ENCODE assay signal across 8 mouse cellular contexts in genomic region chr2:163471136-163471535, GRCm38 (mm10). TPM values are rescaled to one million over a fixed set of nuclear protein-coding genes. Genes with fewer than 3 reads are reported as not detected.
DNase-seq lines count a peak whose midpoint lies in the region; ATAC-seq and TF ChIP-seq lines count a peak whose summit lies in the region.

No protein-coding gene starts in this region.

- peak overlapping the region; percentile 16; the same call in 1 of the 2 replicates for H3K27ac ChIP-seq in lung, postnatal 0 days (ENCODE audit: low read length)
- no peak overlapping the region for H3K27ac ChIP-seq in forebrain, embryonic 11.5 days (ENCODE audit: low read depth, low read length)
- no peak overlapping the region for H3K27ac ChIP-seq in hindbrain, postnatal 0 days
- no peak overlapping the region for H3K27ac ChIP-seq in neural tube, embryonic 12.5 days

- H3K9me3 ChIP-seq in lung, postnatal 0 days (ENCODE audit: low read length): no peaks in the 10 kb centered on the region
- no peaks in the 10 kb centered on the region for H3K9me3 ChIP-seq in forebrain, embryonic 11.5 days (ENCODE audit: control insufficient read depth, low read length)
- no peaks in the 10 kb centered on the region for H3K9me3 ChIP-seq in hindbrain, postnatal 0 days (ENCODE audit: low read length)
- H3K9me3 ChIP-seq in neural tube, embryonic 12.5 days: no peaks in the 10 kb centered on the region

- WGBS in lung, postnatal 0 days: 69% methylated on average over 3 of the region's 3 CpGs
- WGBS in forebrain, embryonic 11.5 days: 78% methylated on average over 3 of the region's 3 CpGs
- 50% methylated on average over 3 of the region's 3 CpGs for WGBS in hindbrain, postnatal 0 days
- WGBS in neural tube, embryonic 12.5 days: 59% methylated on average over 3 of the region's 3 CpGs

- intact Hi-C loops in left cerebral cortex, postnatal 36 days (cut with DNase I): no loop called here
- intact Hi-C loops in left cerebral cortex, postnatal 4 days (cut with DNase I): no loop called here

- TF ChIP-seq CTCF in lung, postnatal 0 days (IDR thresholded peaks at IDR 0.05): no peak
- no peak for TF ChIP-seq CTCF in hindbrain, postnatal 0 days (IDR thresholded peaks at IDR 0.05; ENCODE audit: low read depth)

- peaks cover 6% of the 10 kb centered on the region; the same call in 1 of the 2 replicates for H3K36me3 ChIP-seq in lung, postnatal 0 days (ENCODE audit: insufficient read depth, low read length)
- H3K36me3 ChIP-seq in forebrain, embryonic 11.5 days (ENCODE audit: control insufficient read depth, insufficient read depth, low read length): peaks cover 2% of the 10 kb centered on the region; the same call in 1 of the 2 replicates
- peaks cover 25% of the 10 kb centered on the region; the same call in 1 of the 2 replicates for H3K36me3 ChIP-seq in hindbrain, postnatal 0 days (ENCODE audit: insufficient read depth, low read length)
- H3K36me3 ChIP-seq in neural tube, embryonic 12.5 days: peaks cover 22% of the 10 kb centered on the region

- 0 out of 2 replicates have a peak, but pooled peaks cover 3% of the 10 kb centered on the region for H3K4me1 ChIP-seq in lung, postnatal 0 days (ENCODE audit: insufficient read depth, low read depth, low read length)
- H3K4me1 ChIP-seq in forebrain, embryonic 11.5 days (replicated peaks; ENCODE audit: control insufficient read depth, insufficient read depth, low read length): peaks cover 6% of the 10 kb centered on the region; the same call in 1 of the 2 replicates
- peaks cover 10% of the 10 kb centered on the region; the same call in 1 of the 2 replicates for H3K4me1 ChIP-seq in hindbrain, postnatal 0 days (ENCODE audit: insufficient read depth, low read length)
- H3K4me1 ChIP-seq in neural tube, embryonic 12.5 days: peaks cover 9% of the 10 kb centered on the region; the same call in 1 of the 2 replicates

- TF ChIP-seq EP300 in lung, postnatal 0 days (IDR thresholded peaks at IDR 0.05): no peak; the same call in 1 of the 2 replicates

- no peak overlapping the region; the same call in 1 of the 2 replicates for H3K4me3 ChIP-seq in lung, postnatal 0 days (ENCODE audit: low read depth, low read length)
- H3K4me3 ChIP-seq in forebrain, embryonic 11.5 days (ENCODE audit: low read depth, low read length): 0 out of 2 replicates have a peak overlapping the region, but pooled peaks have one; percentile 80
- H3K4me3 ChIP-seq in hindbrain, postnatal 0 days (ENCODE audit: low read length): peak overlapping the region; percentile 89; the same call in 1 of the 2 replicates
- H3K4me3 ChIP-seq in neural tube, embryonic 12.5 days: 0 out of 2 replicates have a peak overlapping the region, but pooled peaks have one; percentile 66

- no peak for ATAC-seq in lung, postnatal 0 days
- no peak for ATAC-seq in forebrain, embryonic 11.5 days (replicated peaks; ENCODE audit: low FRiP score)
- ATAC-seq in hindbrain, postnatal 0 days: no peak
- ATAC-seq in neural tube, embryonic 12.5 days (ENCODE audit: low FRiP score, low read depth): no peak

- no peaks in the 10 kb centered on the region for H3K27me3 ChIP-seq in lung, postnatal 0 days (replicated peaks; ENCODE audit: insufficient read depth, low read length)
- no peaks in the 10 kb centered on the region for H3K27me3 ChIP-seq in forebrain, embryonic 11.5 days (ENCODE audit: control insufficient read depth, insufficient read depth, low read length)
- H3K27me3 ChIP-seq in hindbrain, postnatal 0 days (ENCODE audit: insufficient read depth, low read length): no peaks in the 10 kb centered on the region
- H3K27me3 ChIP-seq in neural tube, embryonic 12.5 days (replicated peaks): no peaks in the 10 kb centered on the region

- peak overlapping the region; percentile 74; the same call in 1 of the 2 replicates for H3K9ac ChIP-seq in lung, postnatal 0 days (replicated peaks; ENCODE audit: low read depth)
- H3K9ac ChIP-seq in forebrain, embryonic 11.5 days (ENCODE audit: low read length): peak overlapping the region; percentile 84
- H3K9ac ChIP-seq in hindbrain, postnatal 0 days (replicated peaks; ENCODE audit: low read length): no peak overlapping the region; the same call in 1 of the 2 replicates
- no peak overlapping the region for H3K9ac ChIP-seq in neural tube, embryonic 12.5 days

- peak overlapping the region; percentile 75 for H3K4me2 ChIP-seq in lung, postnatal 0 days (replicated peaks; ENCODE audit: low read depth, low read length)
- peak overlapping the region; percentile 83; the same call in 1 of the 2 replicates for H3K4me2 ChIP-seq in forebrain, embryonic 11.5 days (ENCODE audit: low read depth, low read length, severe bottlenecking)
- peak overlapping the region; percentile 91 for H3K4me2 ChIP-seq in hindbrain, postnatal 0 days (ENCODE audit: low read depth, low read length)
- peak overlapping the region; percentile 75 for H3K4me2 ChIP-seq in neural tube, embryonic 12.5 days (replicated peaks)

- DNase-seq in lung, postnatal 0 days (ENCODE audit: low spot score): peak; percentile 30
- DNase-seq in lung, postnatal 14 days: no peak
- DNase-seq in forebrain, embryonic 11.5 days (ENCODE audit: low spot score): peak; percentile 17
- no peak for DNase-seq in hindbrain, postnatal 0 days (ENCODE audit: low spot score)
- DNase-seq in left cerebral cortex, postnatal 36 days (ENCODE audit: low spot score in 2 of 2): no peak
- DNase-seq in left cerebral cortex, postnatal 4 days: no peak
- DNase-seq in ovary, postnatal 14 days (ENCODE audit: low spot score): no peak

RNA-seq across cellular contexts. Expression of gene Fitm2, which starts 1.3 kb away (rescaled TPM):
- polyA plus RNA-seq in lung, postnatal 0 days (2015; fragmentation: Nextera tagmentation; extraction: Ambion mirVana): 18.6 and 22.5 TPM in 2 replicates
- 11.3 and 12.5 TPM in 2 replicates for polyA plus RNA-seq in forebrain, embryonic 11.5 days (2014; fragmentation: Nextera tagmentation; extraction: Ambion mirVana)
- total RNA-seq in hindbrain, postnatal 0 days (2014; rRNA removed): 26.5 and 33.2 TPM in 2 replicates
- polyA plus RNA-seq in hindbrain, postnatal 0 days (2015; fragmentation: Nextera tagmentation; extraction: Ambion mirVana): 14.9 and 15.1 TPM in 2 replicates
- 12.7 and 14.2 TPM in 2 replicates for polyA plus RNA-seq in neural tube, embryonic 12.5 days (2016; fragmentation: Nextera tagmentation; extraction: Ambion mirVana)
- 10 to 100 TPM; 18.8 to 19.3 TPM for total RNA-seq in left cerebral cortex, postnatal 36 days (2021)
- 10 to 100 TPM; 15.3 TPM for total RNA-seq in left cerebral cortex, postnatal 4 days (2021)

RNA-seq across cellular contexts. Expression of gene R3hdml, which starts 21.0 kb away (rescaled TPM):
- 0.18 TPM in 1 of 2 replicates, not detected in the other for polyA plus RNA-seq in lung, postnatal 0 days (2015; fragmentation: Nextera tagmentation; extraction: Ambion mirVana)
- polyA plus RNA-seq in forebrain, embryonic 11.5 days (2014; fragmentation: Nextera tagmentation; extraction: Ambion mirVana): not detected in 2 replicates
- total RNA-seq in hindbrain, postnatal 0 days (2014; rRNA removed): 0.73 and 2.1 TPM in 2 replicates
- polyA plus RNA-seq in hindbrain, postnatal 0 days (2015; fragmentation: Nextera tagmentation; extraction: Ambion mirVana): 1.0 TPM in 2 replicates
- polyA plus RNA-seq in neural tube, embryonic 12.5 days (2016; fragmentation: Nextera tagmentation; extraction: Ambion mirVana): not detected in 2 replicates
- total RNA-seq in left cerebral cortex, postnatal 36 days (2021): not detected
- total RNA-seq in left cerebral cortex, postnatal 4 days (2021): under 1 TPM in 1 of 2 experiments, not detected in 1; 0.36 TPM

RNA-seq across cellular contexts. Expression of gene Gdap1l1, which starts 32.9 kb away (rescaled TPM):
- polyA plus RNA-seq in lung, postnatal 0 days (2015; fragmentation: Nextera tagmentation; extraction: Ambion mirVana): 0.37 and 0.43 TPM in 2 replicates
- 28.8 and 31.1 TPM in 2 replicates for polyA plus RNA-seq in forebrain, embryonic 11.5 days (2014; fragmentation: Nextera tagmentation; extraction: Ambion mirVana)
- 132 and 149 TPM in 2 replicates for total RNA-seq in hindbrain, postnatal 0 days (2014; rRNA removed)
- polyA plus RNA-seq in hindbrain, postnatal 0 days (2015; fragmentation: Nextera tagmentation; extraction: Ambion mirVana): 120 and 123 TPM in 2 replicates
- polyA plus RNA-seq in neural tube, embryonic 12.5 days (2016; fragmentation: Nextera tagmentation; extraction: Ambion mirVana): 83.1 and 83.6 TPM in 2 replicates
- 10 to 100 TPM; 72.6 to 73.9 TPM for total RNA-seq in left cerebral cortex, postnatal 36 days (2021)
- total RNA-seq in left cerebral cortex, postnatal 4 days (2021): 10 to 100 TPM; 90.8 to 98.3 TPM

RNA-seq across cellular contexts. Expression of gene Hnf4a, which starts 35.5 kb away (rescaled TPM):
- polyA plus RNA-seq in lung, postnatal 0 days (2015; fragmentation: Nextera tagmentation; extraction: Ambion mirVana): 0.23 TPM in 1 of 2 replicates, not detected in the other
- not detected in 2 replicates for polyA plus RNA-seq in forebrain, embryonic 11.5 days (2014; fragmentation: Nextera tagmentation; extraction: Ambion mirVana)
- 0.05 TPM in 1 of 2 replicates, not detected in the other for total RNA-seq in hindbrain, postnatal 0 days (2014; rRNA removed)
- polyA plus RNA-seq in hindbrain, postnatal 0 days (2015; fragmentation: Nextera tagmentation; extraction: Ambion mirVana): not detected in 2 replicates
- not detected in 2 replicates for polyA plus RNA-seq in neural tube, embryonic 12.5 days (2016; fragmentation: Nextera tagmentation; extraction: Ambion mirVana)
- total RNA-seq in left cerebral cortex, postnatal 36 days (2021): not detected
- total RNA-seq in left cerebral cortex, postnatal 4 days (2021): not detected

RNA-seq across cellular contexts. Expression of gene Oser1, which starts 46.6 kb away (rescaled TPM):
- 73.8 and 74.6 TPM in 2 replicates for polyA plus RNA-seq in lung, postnatal 0 days (2015; fragmentation: Nextera tagmentation; extraction: Ambion mirVana)
- polyA plus RNA-seq in forebrain, embryonic 11.5 days (2014; fragmentation: Nextera tagmentation; extraction: Ambion mirVana): 80.7 and 85.5 TPM in 2 replicates
- total RNA-seq in hindbrain, postnatal 0 days (2014; rRNA removed): 22.9 and 29.5 TPM in 2 replicates
- polyA plus RNA-seq in hindbrain, postnatal 0 days (2015; fragmentation: Nextera tagmentation; extraction: Ambion mirVana): 59.6 and 60.5 TPM in 2 replicates
- polyA plus RNA-seq in neural tube, embryonic 12.5 days (2016; fragmentation: Nextera tagmentation; extraction: Ambion mirVana): 74.3 and 74.8 TPM in 2 replicates
- 10 to 100 TPM; 24.3 to 25.0 TPM for total RNA-seq in left cerebral cortex, postnatal 36 days (2021)
- 10 to 100 TPM; 23.3 to 23.7 TPM for total RNA-seq in left cerebral cortex, postnatal 4 days (2021)

Comparison
In these comparisons a context has a peak if more than half of its experiments do, and no peak if none do; other contexts are left out.
1. DNase-seq: peak in lung, postnatal 0 days (single experiment) and forebrain, embryonic 11.5 days (single experiment); none in lung, postnatal 14 days (single experiment), hindbrain, postnatal 0 days (single experiment), left cerebral cortex, postnatal 36 days (0 of 2), left cerebral cortex, postnatal 4 days (single experiment) and ovary, postnatal 14 days (single experiment).
2. H3K9ac ChIP-seq: peak in lung, postnatal 0 days (single experiment) and forebrain, embryonic 11.5 days (single experiment); none in hindbrain, postnatal 0 days (single experiment) and neural tube, embryonic 12.5 days (single experiment).
3. RNA of gene Gdap1l1, which starts 32.9 kb away (polyA plus RNA-seq): 120 to 123 TPM in hindbrain, postnatal 0 days, 83.1 to 83.6 TPM in neural tube, embryonic 12.5 days and 28.8 to 31.1 TPM in forebrain, embryonic 11.5 days; 0.37 to 0.43 TPM in lung, postnatal 0 days; every median in the first group is over 10 times any median in the second.
4. Peak in every context shown above with its lines, with median percentiles within 50 percentile points of each other: H3K4me2 ChIP-seq.